Mouse (Mus musculus): ENCODE data around the gene Dapk1.
"Not testable (repeated sequence)": the region's sequence is repeated elsewhere in the genome, so short reads cannot be mapped to it uniquely, and the experiment has no call there.

Gene Dapk1

GRCm38 (mm10) chr13:60601436-60602415 is at the start of gene Dapk1:
Dapk1 (plus strand) TSS chr13:60601947.
- peak; percentile 80 for DNase-seq (ENCODE audit: low spot score)

GRCm38 (mm10) chr13:60553326-60553725 is 48.4 kb upstream of the Dapk1 start:
- DNase-seq (ENCODE audit: low spot score) = no peak

GRCm38 (mm10) chr13:60556476-60556875 is 45.3 kb upstream of the Dapk1 start:
- DNase-seq (ENCODE audit: low spot score) = no peak

- no peak for DNase-seq (ENCODE audit: low spot score)
Observed at GRCm38 (mm10) chr13:60556911-60557310, 44.8 kb upstream of the Dapk1 start.

GRCm38 (mm10) chr13:60564303-60564702 is 37.4 kb upstream of the Dapk1 start:
- no peak for DNase-seq (ENCODE audit: low spot score)

- DNase-seq (ENCODE audit: low spot score) = no peak
Observed at GRCm38 (mm10) chr13:60568934-60569548, 32.7 kb upstream of the Dapk1 start.

- DNase-seq (ENCODE audit: low spot score) = no peak
Observed at GRCm38 (mm10) chr13:60569549-60569941, 32.2 kb upstream of the Dapk1 start.

GRCm38 (mm10) chr13:60573541-60573940 is 28.2 kb upstream of the Dapk1 start:
- DNase-seq (ENCODE audit: low spot score) = no peak

GRCm38 (mm10) chr13:60573971-60574370 is 27.8 kb upstream of the Dapk1 start:
- DNase-seq (ENCODE audit: low spot score) = no peak

- DNase-seq (ENCODE audit: low spot score) = no peak
Observed at GRCm38 (mm10) chr13:60578541-60578940, 23.2 kb upstream of the Dapk1 start.

GRCm38 (mm10) chr13:60594866-60595265 is 6.9 kb upstream of the Dapk1 start:
- DNase-seq (ENCODE audit: low spot score) = no peak

GRCm38 (mm10) chr13:60595519-60595918 is 6.2 kb upstream of the Dapk1 start:
- DNase-seq (ENCODE audit: low spot score) = no peak

GRCm38 (mm10) chr13:60602416-60603251 is 887 bp downstream of the Dapk1 start:
- DNase-seq (ENCODE audit: low spot score) = peak; percentile 43

- DNase-seq (ENCODE audit: low spot score) = no peak
Observed at GRCm38 (mm10) chr13:60603252-60603562, 1.5 kb downstream of the Dapk1 start.

GRCm38 (mm10) chr13:60607411-60607810 is 5.7 kb downstream of the Dapk1 start:
- DNase-seq (ENCODE audit: low spot score) = no peak

GRCm38 (mm10) chr13:60608411-60609046 is 6.8 kb downstream of the Dapk1 start:
- no peak for DNase-seq (ENCODE audit: low spot score)

GRCm38 (mm10) chr13:60609234-60609633 is 7.5 kb downstream of the Dapk1 start:
- no peak for DNase-seq (ENCODE audit: low spot score)

GRCm38 (mm10) chr13:60610558-60610957 is 8.8 kb downstream of the Dapk1 start:
- no peak for DNase-seq (ENCODE audit: low spot score)

GRCm38 (mm10) chr13:60610971-60611370 is 9.2 kb downstream of the Dapk1 start:
- not testable (repeated sequence) for DNase-seq (ENCODE audit: low spot score)

- DNase-seq (ENCODE audit: low spot score) = no peak
Observed at GRCm38 (mm10) chr13:60612160-60612559, 10.4 kb downstream of the Dapk1 start.

- DNase-seq (ENCODE audit: low spot score) = no peak
Observed at GRCm38 (mm10) chr13:60614154-60614553, 12.4 kb downstream of the Dapk1 start.

GRCm38 (mm10) chr13:60615057-60615650 is 13.4 kb downstream of the Dapk1 start:
- DNase-seq (ENCODE audit: low spot score) = no peak
